Mouse (Mus musculus) lung, postnatal 4 days (tissue): Measurements from ENCODE around the gene Tex33.
A peak's percentile ranks its signal among the peaks of the same experiment; 100 is the strongest.

Experiments
- DNase-seq, 2 experiments: peaks; one replicate each; pipeline ENCODE4 v3.0.0; 2021

The Tex33 gene

GRCm38 (mm10) chr15:78395478-78395962 lies at the start of gene Tex33:
Gene Tex33, minus strand, starts transcription at chr15:78395912.
- no peak for DNase-seq

GRCm38 (mm10) chr15:78443857-78444256 lies 48.1 kb upstream of the Tex33 start:
- no peak for DNase-seq

- DNase-seq: no peak
Observed at GRCm38 (mm10) chr15:78442231-78442630, 46.5 kb upstream of the Tex33 start.

- DNase-seq: no peak
Observed at GRCm38 (mm10) chr15:78438973-78439372, 43.3 kb upstream of the Tex33 start.

GRCm38 (mm10) chr15:78438505-78438904 lies 42.8 kb upstream of the Tex33 start:
- DNase-seq: no peak

- no peak for DNase-seq
Observed at GRCm38 (mm10) chr15:78438018-78438394, 42.3 kb upstream of the Tex33 start.

- peak; percentile 61 to 72 for DNase-seq
Observed at GRCm38 (mm10) chr15:78437237-78438017, 41.7 kb upstream of the Tex33 start.

- DNase-seq: peak; percentile 87 to 93
Observed at GRCm38 (mm10) chr15:78436380-78437192, 40.9 kb upstream of the Tex33 start.

GRCm38 (mm10) chr15:78435681-78436080 lies 40.0 kb upstream of the Tex33 start:
- no peak for DNase-seq

GRCm38 (mm10) chr15:78434896-78435520 lies 39.3 kb upstream of the Tex33 start:
- peak in 1 of 2 experiments; percentile 60 for DNase-seq

- DNase-seq: no peak
Observed at GRCm38 (mm10) chr15:78431541-78432121, 35.9 kb upstream of the Tex33 start.

GRCm38 (mm10) chr15:78430874-78431273 lies 35.2 kb upstream of the Tex33 start:
- DNase-seq: no peak

GRCm38 (mm10) chr15:78429871-78430622 lies 34.3 kb upstream of the Tex33 start:
- no peak for DNase-seq

- no peak for DNase-seq
Observed at GRCm38 (mm10) chr15:78429139-78429459, 33.4 kb upstream of the Tex33 start.

- peak; percentile 76 to 85 for DNase-seq
Observed at GRCm38 (mm10) chr15:78428391-78429138, 32.9 kb upstream of the Tex33 start, which contains the start of gene Kctd17. Gene Kctd17, plus strand, starts transcription at chr15:78428564.

- no peak for DNase-seq
Observed at GRCm38 (mm10) chr15:78425230-78425629, 29.5 kb upstream of the Tex33 start.

- peak in 1 of 2 experiments; percentile 57 for DNase-seq
Observed at GRCm38 (mm10) chr15:78424507-78424906, 28.8 kb upstream of the Tex33 start.

- DNase-seq: peak; percentile 83 to 88
Observed at GRCm38 (mm10) chr15:78422046-78422956, 26.6 kb upstream of the Tex33 start.

GRCm38 (mm10) chr15:78420395-78420794 lies 24.7 kb upstream of the Tex33 start:
- DNase-seq: no peak

- peak; percentile 59 to 76 for DNase-seq
Observed at GRCm38 (mm10) chr15:78416937-78417336, 21.2 kb upstream of the Tex33 start.
